ENCODE assay signal across 8 mouse cellular contexts in genomic region chr1:193130456-193130825, GRCm38 (mm10). TPM values are rescaled to one million over a fixed set of nuclear protein-coding genes. Genes with fewer than 3 reads are reported as not detected.
A peak's percentile ranks its signal among the peaks of the same experiment; 100 is the strongest.
DNase-seq lines count a peak whose midpoint lies in the region; ATAC-seq and TF ChIP-seq lines count a peak whose summit lies in the region.

No protein-coding gene starts in this region.

- peaks cover 31% of the 10 kb centered on the region for H3K79me2 ChIP-seq in myocyte (ENCODE audit: control insufficient read depth, insufficient read depth)

- no peaks in the 10 kb centered on the region for H3K27me3 ChIP-seq in embryonic facial prominence, embryonic 13.5 days
- no peaks in the 10 kb centered on the region for H3K27me3 ChIP-seq in intestine, embryonic 14.5 days (replicated peaks; ENCODE audit: control insufficient read depth, insufficient read depth, low read length)
- peaks cover 4% of the 10 kb centered on the region for H3K27me3 ChIP-seq in myocyte (ENCODE audit: control insufficient read depth, insufficient read depth, insufficient read length)

- no peaks in the 10 kb centered on the region for H3K9me3 ChIP-seq in embryonic facial prominence, embryonic 13.5 days
- no peaks in the 10 kb centered on the region for H3K9me3 ChIP-seq in intestine, embryonic 14.5 days (ENCODE audit: control insufficient read depth, low read length)

- 0 out of 2 replicates have a peak, but pooled peaks have one; percentile 7 for ATAC-seq in embryonic facial prominence, embryonic 13.5 days (ENCODE audit: insufficient number of reproducible peaks, insufficient read depth, low FRiP score, low TSS enrichment, low read depth)
- ATAC-seq in intestine, embryonic 14.5 days (replicated peaks; ENCODE audit: low FRiP score, low TSS enrichment, low read depth), result peak; percentile 18; the same call in 1 of the 2 replicates

- 36% methylated on average over 11 of the region's 11 CpGs for WGBS in lung, adult 2 months
- 27% methylated on average over 11 of the region's 11 CpGs for WGBS in embryonic facial prominence, embryonic 13.5 days
- 24% methylated on average over 11 of the region's 11 CpGs for WGBS in intestine, embryonic 14.5 days

- peak overlapping the region; percentile 69 for H3K4me2 ChIP-seq in embryonic facial prominence, embryonic 13.5 days
- peak overlapping the region; percentile 60 for H3K4me2 ChIP-seq in intestine, embryonic 14.5 days (ENCODE audit: low read length)
- peak overlapping the region; percentile 76 for H3K4me2 ChIP-seq in myocyte (ENCODE audit: low read depth)

- H3K27ac ChIP-seq in embryonic facial prominence, embryonic 13.5 days, result no peak overlapping the region
- peak overlapping the region; percentile 60 for H3K27ac ChIP-seq in intestine, embryonic 14.5 days (ENCODE audit: low read depth)

- no peak for DNase-seq in lung, adult 2 months
- DNase-seq in lung, postnatal 10 days, result no peak
- DNase-seq in intestine, embryonic 14.5 days (ENCODE audit: low spot score), result no peak
- DNase-seq in right cerebral cortex, postnatal 14 days, result no peak
- DNase-seq in layer of hippocampus, adult 9-11 months, result no peak
- DNase-seq in frontal cortex, postnatal 36 days (ENCODE audit: low spot score in 2 of 2), result no peak

- H3K4me3 ChIP-seq in lung, adult 2 months (replicated peaks; ENCODE audit: extremely low read depth, low read depth, low read length), result peak overlapping the region; percentile 45
- H3K4me3 ChIP-seq in embryonic facial prominence, embryonic 13.5 days, result peak overlapping the region; percentile 96
- H3K4me3 ChIP-seq in intestine, embryonic 14.5 days (ENCODE audit: low read depth, low read length), result peak overlapping the region; percentile 85
- H3K4me3 ChIP-seq in myocyte, result peak overlapping the region; percentile 59

- peak overlapping the region; percentile 37 for H3ac ChIP-seq in myocyte (ENCODE audit: control insufficient read depth, insufficient read length)

- TF ChIP-seq CTCF in lung, adult 2 months (IDR thresholded peaks at IDR 0.05; ENCODE audit: insufficient read depth, low read length), result no peak

- H3K36me3 ChIP-seq in embryonic facial prominence, embryonic 13.5 days, result peaks cover 20% of the 10 kb centered on the region
- peaks cover 22% of the 10 kb centered on the region for H3K36me3 ChIP-seq in intestine, embryonic 14.5 days (ENCODE audit: control insufficient read depth, insufficient read depth, low read length)
- H3K36me3 ChIP-seq in myocyte (ENCODE audit: control insufficient read depth, insufficient read depth), result peaks cover 12% of the 10 kb centered on the region

- peak overlapping the region; percentile 87; the same call in 1 of the 2 replicates for H3K9ac ChIP-seq in embryonic facial prominence, embryonic 13.5 days
- peak overlapping the region; percentile 41 for H3K9ac ChIP-seq in intestine, embryonic 14.5 days (ENCODE audit: low read length)

- no peak for TF ChIP-seq POLR2A in lung, adult 2 months (IDR thresholded peaks at IDR 0.05; ENCODE audit: borderline replicate concordance, extremely low read depth, low read depth, low read length)
- no peak for TF ChIP-seq POLR2A in myocyte (IDR thresholded peaks at IDR 0.05; ENCODE audit: insufficient read length, low read depth)

- H3K4me1 ChIP-seq in lung, adult 2 months (ENCODE audit: control insufficient read depth, insufficient read depth, low read length), result peaks cover 2% of the 10 kb centered on the region; the same call in 1 of the 2 replicates
- H3K4me1 ChIP-seq in embryonic facial prominence, embryonic 13.5 days, result peaks cover 6% of the 10 kb centered on the region
- peaks cover 15% of the 10 kb centered on the region for H3K4me1 ChIP-seq in intestine, embryonic 14.5 days (replicated peaks; ENCODE audit: control insufficient read depth, insufficient read depth, low read length)

TF ChIP-seq in myocyte, 11 proteins besides CTCF, POLR2A, EP300 and RAD21:
- TF ChIP-seq E2F4 (IDR thresholded peaks at IDR 0.05; ENCODE audit: insufficient read depth), result no peak
- TF ChIP-seq REST (IDR thresholded peaks at IDR 0.05; ENCODE audit: insufficient read depth, insufficient read length), result no peak
- no peak for TF ChIP-seq POLR2AphosphoS2 (IDR thresholded peaks at IDR 0.05; ENCODE audit: insufficient read length, low read depth)
- TF ChIP-seq SRF (IDR thresholded peaks at IDR 0.05; ENCODE audit: control insufficient read depth, insufficient read length, low read depth), result no peak
- no peak for TF ChIP-seq USF1 (IDR thresholded peaks at IDR 0.05; ENCODE audit: low read depth)
- no peak for TF ChIP-seq CEBPB (IDR thresholded peaks at IDR 0.05; ENCODE audit: insufficient read depth, poor library complexity, severe bottlenecking)

RNA-seq across cellular contexts. Expression of gene Diexf, which starts 0.4 kb away (rescaled TPM):
- 9.9 and 14.1 TPM in 2 replicates for polyA plus RNA-seq in lung, adult 2 months (2012; rRNA removed)
- polyA plus RNA-seq in embryonic facial prominence, embryonic 13.5 days (2015; fragmentation: Nextera tagmentation; extraction: Ambion mirVana), result 9.7 and 13.5 TPM in 2 replicates
- polyA plus RNA-seq in intestine, embryonic 14.5 days (2014; fragmentation: Nextera tagmentation; extraction: Ambion mirVana), result 11.2 and 12.1 TPM in 2 replicates
- 13.3 TPM for polyA plus RNA-seq in myocyte (2012; fragmentation: generic; extraction: Trizol)

RNA-seq across cellular contexts. Expression of gene Irf6, which starts 22.5 kb away (rescaled TPM):
- 18.3 and 25.9 TPM in 2 replicates for polyA plus RNA-seq in lung, adult 2 months (2012; rRNA removed)
- polyA plus RNA-seq in embryonic facial prominence, embryonic 13.5 days (2015; fragmentation: Nextera tagmentation; extraction: Ambion mirVana), result 33.4 and 37.7 TPM in 2 replicates
- 69.1 and 71.5 TPM in 2 replicates for polyA plus RNA-seq in intestine, embryonic 14.5 days (2014; fragmentation: Nextera tagmentation; extraction: Ambion mirVana)
- polyA plus RNA-seq in myocyte (2012; fragmentation: generic; extraction: Trizol), result 0.73 TPM

RNA-seq across cellular contexts. Expression of gene A130010J15Rik, which starts 37.4 kb away (rescaled TPM):
- polyA plus RNA-seq in lung, adult 2 months (2012; rRNA removed), result 2.1 and 2.2 TPM in 2 replicates
- 18.9 and 19.2 TPM in 2 replicates for polyA plus RNA-seq in embryonic facial prominence, embryonic 13.5 days (2015; fragmentation: Nextera tagmentation; extraction: Ambion mirVana)
- 15.6 and 17.1 TPM in 2 replicates for polyA plus RNA-seq in intestine, embryonic 14.5 days (2014; fragmentation: Nextera tagmentation; extraction: Ambion mirVana)
- polyA plus RNA-seq in myocyte (2012; fragmentation: generic; extraction: Trizol), result 5.1 TPM

Comparison
In these comparisons a context has a peak if more than half of its experiments do, and no peak if none do; other contexts are left out.
1. H3K4me3 ChIP-seq: peak in every context shown above with its lines; median percentile 96 in embryonic facial prominence, embryonic 13.5 days; 85 in intestine, embryonic 14.5 days; 59 in myocyte; 45 in lung, adult 2 months.
2. RNA of gene Irf6, which starts 22.5 kb away (polyA plus RNA-seq): 69.1 to 71.5 TPM in intestine, embryonic 14.5 days, 33.4 to 37.7 TPM in embryonic facial prominence, embryonic 13.5 days and 18.3 to 25.9 TPM in lung, adult 2 months; 0.73 TPM in myocyte (single experiment); every median in the first group is over 10 times any median in the second.
3. Peak in every context shown above with its lines, with median percentiles within 50 percentile points of each other: H3K4me2 ChIP-seq.